Mouse (Mus musculus) lung, postnatal 0 days (tissue): ENCODE measurements at regions not wholly inside any gene's neighbourhood (a gene's known extent, or its start where the extent isn't known, plus 50 kb on each side); places are given as distances from the start of the nearest gene placed in this dataset.

Experiments used
- CTCF ChIP-seq: IDR thresholded peaks from 2 replicates; pipeline ENCODE4 v1.5.1; 2016; ENCODE audit warnings: antibody characterized with exemption, mild to moderate bottlenecking
- EP300 ChIP-seq: IDR thresholded peaks from 2 replicates; pipeline ENCODE4 v1.6.1; 2016; ENCODE audit warnings: antibody characterized with exemption, mild to moderate bottlenecking, control low read depth

DNA sequence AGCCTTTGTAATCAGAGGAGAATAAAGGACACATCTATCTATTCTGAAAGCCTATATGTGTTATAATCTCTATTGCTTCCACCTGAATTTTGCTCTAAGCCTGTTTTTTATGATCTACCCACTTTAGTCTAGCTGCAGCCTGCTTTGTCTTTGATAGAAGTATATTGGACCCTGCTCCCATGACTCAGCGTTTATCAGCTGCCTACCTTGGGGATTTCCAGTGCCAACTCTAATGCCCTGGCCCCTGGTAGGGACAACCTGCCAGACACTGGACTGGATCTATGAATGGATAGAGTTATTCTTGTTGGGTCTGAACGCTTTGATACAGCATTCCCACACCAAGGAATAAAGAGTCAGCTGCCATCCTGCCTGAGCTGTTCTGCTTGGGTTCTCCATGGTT is 232.3 kb upstream of the Tprg start:
- no peak for TF ChIP-seq EP300
- no peak for TF ChIP-seq CTCF
